ENCODE assay signal across 14 mouse cellular contexts in genomic region chr6:5020510-5020909, GRCm38 (mm10).
"Had no signal": no experiment of that assay in that cellular context is flagged by ENCODE, and none has a peak within 500 bp of the region (broad histone marks: within the 10 kb centered on the region; RNA-seq: fewer than 3 reads in every experiment).

No protein-coding gene starts in this region.

- H3K9ac ChIP-seq: lung, embryonic 14.5 days; midbrain, embryonic 12.5 days; midbrain, embryonic 15.5 days; neural tube, embryonic 12.5 days; stomach, embryonic 15.5 days had no signal

- H3K4me3 ChIP-seq: midbrain, embryonic 10.5 days; midbrain, embryonic 12.5 days; midbrain, embryonic 15.5 days; neural tube, embryonic 12.5 days; stomach, embryonic 15.5 days had no signal

- ATAC-seq: midbrain, embryonic 15.5 days had no signal

- H3K36me3 ChIP-seq: midbrain, embryonic 10.5 days; midbrain, embryonic 12.5 days; midbrain, embryonic 15.5 days; neural tube, embryonic 12.5 days; stomach, embryonic 15.5 days had no signal

- H3K27ac ChIP-seq: midbrain, embryonic 10.5 days; midbrain, embryonic 12.5 days; midbrain, embryonic 15.5 days; neural tube, embryonic 12.5 days; stomach, embryonic 15.5 days; stomach, postnatal 0 days had no signal

- H3K4me1 ChIP-seq: midbrain, embryonic 12.5 days; midbrain, embryonic 15.5 days; stomach, embryonic 15.5 days had no signal

- H3K9me3 ChIP-seq: midbrain, embryonic 10.5 days; midbrain, embryonic 12.5 days; midbrain, embryonic 15.5 days; neural tube, embryonic 12.5 days; stomach, embryonic 15.5 days had no signal

- DNase-seq: lung, adult 18-20 months; lung, embryonic 14.5 days; lung, postnatal 10 days; lung, postnatal 4 days; right cerebral cortex, postnatal 14 days; thymus, adult 2 months; thymus, postnatal 25 days; thymus, postnatal 4 days had no signal

- H3K27me3 ChIP-seq: midbrain, embryonic 12.5 days; midbrain, embryonic 15.5 days; neural tube, embryonic 12.5 days; stomach, embryonic 15.5 days had no signal
